Mouse (Mus musculus): ENCODE data around the gene Bola2.

The Bola2 gene

GRCm38 (mm10) chr7:126689021-126689420 lies 6.2 kb upstream of the Bola2 start:
- DNase-seq (ENCODE audit: low read depth, low spot score) = no peak

GRCm38 (mm10) chr7:126690737-126691136 lies 4.5 kb upstream of the Bola2 start:
- DNase-seq (ENCODE audit: low read depth, low spot score) = no peak

- no peak for DNase-seq (ENCODE audit: low read depth, low spot score)
Measured at GRCm38 (mm10) chr7:126691676-126692075, 3.5 kb upstream of the Bola2 start.

GRCm38 (mm10) chr7:126692426-126692825 lies 2.8 kb upstream of the Bola2 start:
- DNase-seq (ENCODE audit: low read depth, low spot score) = no peak

GRCm38 (mm10) chr7:126693256-126693655 lies 1.9 kb upstream of the Bola2 start:
- DNase-seq (ENCODE audit: low read depth, low spot score) = peak; percentile 80

GRCm38 (mm10) chr7:126693781-126694180 lies 1.4 kb upstream of the Bola2 start:
- no peak for DNase-seq (ENCODE audit: low read depth, low spot score)

- peak; percentile 26 for DNase-seq (ENCODE audit: low read depth, low spot score)
Measured at GRCm38 (mm10) chr7:126694441-126695051, 655 bp upstream of the Bola2 start.

- peak; percentile 98 for DNase-seq (ENCODE audit: low read depth, low spot score)
Measured at GRCm38 (mm10) chr7:126695631-126696207, 518 bp downstream of the Bola2 start, which contains the start of gene Slx1b. TSS of gene Slx1b (minus strand) at chr7:126695784.

GRCm38 (mm10) chr7:126696303-126696702 lies 1.1 kb downstream of the Bola2 start:
- no peak for DNase-seq (ENCODE audit: low read depth, low spot score)

- DNase-seq (ENCODE audit: low read depth, low spot score) = no peak
Measured at GRCm38 (mm10) chr7:126696886-126697285, 1.7 kb downstream of the Bola2 start.

GRCm38 (mm10) chr7:126697838-126698237 lies 2.6 kb downstream of the Bola2 start:
- DNase-seq (ENCODE audit: low read depth, low spot score) = no peak

GRCm38 (mm10) chr7:126700063-126701015 lies 5.1 kb downstream of the Bola2 start:
- no peak for DNase-seq (ENCODE audit: low read depth, low spot score)

GRCm38 (mm10) chr7:126701070-126701469 lies 5.9 kb downstream of the Bola2 start:
- peak; percentile 82 for DNase-seq (ENCODE audit: low read depth, low spot score)

GRCm38 (mm10) chr7:126701559-126702357 lies 6.6 kb downstream of the Bola2 start:
- no peak for DNase-seq (ENCODE audit: low read depth, low spot score)

- DNase-seq (ENCODE audit: low read depth, low spot score) = no peak
Measured at GRCm38 (mm10) chr7:126702358-126702757, 7.2 kb downstream of the Bola2 start.

- DNase-seq (ENCODE audit: low read depth, low spot score) = no peak
Measured at GRCm38 (mm10) chr7:126702861-126703756, 7.9 kb downstream of the Bola2 start.

- DNase-seq (ENCODE audit: low read depth, low spot score) = no peak
Measured at GRCm38 (mm10) chr7:126703757-126704077, 8.5 kb downstream of the Bola2 start.

GRCm38 (mm10) chr7:126704121-126704980 lies 9.2 kb downstream of the Bola2 start:
- peak; percentile 76 for DNase-seq (ENCODE audit: low read depth, low spot score)

GRCm38 (mm10) chr7:126707442-126708174 lies 12.4 kb downstream of the Bola2 start, which contains the start of gene Coro1a:
TSS of gene Coro1a (minus strand) at chr7:126707787.
- no peak for DNase-seq (ENCODE audit: low read depth, low spot score)

Data from mesoderm, embryonic 11.5 days (tissue).